Mouse (Mus musculus) cerebellum, adult 2 months (tissue): ENCODE data around the gene Kel.

Experiments used
- CTCF ChIP-seq: fragments of 200-500 bp; IDR thresholded peaks from 2 replicates; pipeline ENCODE4 v1.5.1; 2011; ENCODE audit warnings: low read depth, mild to moderate bottlenecking, control low read depth, low read length, moderate library complexity, borderline replicate concordance; ENCODE audit not compliant: insufficient read depth
- POLR2A ChIP-seq: fragments of 200-500 bp; IDR thresholded peaks from 2 replicates; pipeline ENCODE4 v1.6.1; 2011; ENCODE audit warnings: low read length, control low read depth, borderline replicate concordance; ENCODE audit not compliant: insufficient read depth

- TF ChIP-seq CTCF (no peak), POLR2A (no peak)
Measured at GRCm38 (mm10) chr6:41694407-41694806, 9.7 kb downstream of the Kel start.
